Mouse (Mus musculus): ENCODE results near the gene Bicc1.
A peak's percentile ranks its signal among the peaks of the same experiment; 100 is the strongest.

The Bicc1 gene

DNA sequence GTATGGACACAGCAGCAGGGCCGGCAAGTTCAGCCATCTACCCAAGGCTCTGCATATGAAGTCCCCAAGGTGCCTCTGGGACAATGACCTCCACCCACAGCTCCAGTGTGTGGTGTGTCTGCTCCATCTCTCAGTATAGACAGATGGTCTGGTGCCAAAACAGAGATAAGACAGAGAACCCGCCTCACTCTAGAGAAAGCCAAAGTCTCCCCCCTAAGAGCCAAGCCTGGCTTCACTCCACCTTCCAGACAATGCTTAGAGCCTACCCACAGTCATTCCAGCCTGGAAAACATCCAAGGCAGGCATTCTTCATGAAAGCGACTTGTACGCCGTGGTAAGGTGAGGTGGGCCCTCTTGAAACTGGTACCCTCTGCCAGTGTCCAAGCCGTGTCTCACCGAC is 107.3 kb downstream of the Bicc1 start:
- peak; percentile 4 for DNase-seq (ENCODE audit: low spot score)

DNA sequence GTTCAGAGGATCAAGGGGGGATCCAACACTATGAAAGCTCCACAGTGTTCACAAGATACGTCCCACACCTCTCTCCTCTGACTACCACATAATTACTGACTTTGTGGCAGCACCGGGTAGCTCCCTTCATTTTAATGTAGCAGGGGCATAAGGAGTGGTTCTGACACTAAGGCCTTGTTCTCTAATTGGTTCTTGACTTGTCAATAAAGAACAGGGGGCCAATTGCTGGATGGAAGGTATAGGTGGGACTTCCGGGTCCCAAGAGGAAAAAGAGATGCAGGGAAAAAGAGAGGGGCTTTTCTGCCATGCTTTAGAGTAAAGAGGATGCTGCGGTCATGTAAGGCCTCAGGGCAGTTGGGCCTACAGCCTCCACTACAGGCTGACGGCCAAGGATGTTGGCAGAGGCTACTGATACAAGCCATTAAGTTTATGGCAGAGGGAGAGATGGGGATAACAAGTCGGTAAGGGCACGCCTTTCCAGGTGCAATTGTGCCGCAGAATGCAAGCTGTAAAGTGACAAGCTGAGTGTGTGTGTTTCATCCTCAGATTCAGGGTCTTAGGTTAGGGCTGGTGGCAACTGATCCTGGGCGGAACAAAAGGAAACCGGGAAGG is 108.7 kb downstream of the Bicc1 start:
- no peak for DNase-seq (ENCODE audit: low spot score)

DNA sequence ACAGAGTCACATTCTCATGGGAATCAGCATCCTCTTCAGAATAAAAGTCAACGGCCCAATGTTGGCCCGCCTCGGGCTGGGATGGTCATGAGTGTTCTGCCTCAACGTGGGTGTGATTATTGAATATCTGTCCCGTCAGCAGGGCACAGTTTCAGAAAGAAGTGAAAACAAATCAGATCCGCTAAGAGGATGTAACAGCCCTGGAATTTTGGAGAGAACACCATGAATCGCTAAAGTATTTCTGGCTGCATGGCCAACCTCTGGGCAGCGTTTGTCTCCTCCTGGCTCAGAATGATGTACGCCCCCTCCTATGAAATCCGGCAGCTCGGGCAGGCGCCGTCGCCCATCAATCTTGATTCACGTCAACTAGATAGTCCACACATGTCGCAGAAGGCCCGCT is 110.2 kb downstream of the Bicc1 start:
- DNase-seq (ENCODE audit: low spot score) = peak; percentile 10

DNA sequence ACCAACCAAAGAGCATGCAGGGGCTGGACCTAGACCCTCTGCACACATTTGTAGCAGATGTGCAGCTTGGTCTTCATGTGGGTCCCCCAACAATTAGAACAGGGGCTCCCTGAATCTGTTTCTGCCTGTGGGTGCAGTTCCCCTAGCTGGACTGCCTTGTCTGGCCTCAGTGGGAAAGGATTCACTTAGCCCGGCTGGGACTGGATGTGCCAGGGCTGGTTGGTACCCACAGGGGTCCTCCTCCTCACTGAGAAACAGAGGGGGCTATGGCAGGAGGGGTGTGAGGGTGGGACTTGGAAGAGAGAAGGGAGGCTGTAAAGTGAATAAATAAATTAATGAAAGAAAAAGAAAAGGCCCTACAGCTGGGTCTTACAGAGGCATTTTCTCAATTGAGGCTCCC is 115.1 kb downstream of the Bicc1 start:
- no peak for DNase-seq (ENCODE audit: low spot score)

DNA sequence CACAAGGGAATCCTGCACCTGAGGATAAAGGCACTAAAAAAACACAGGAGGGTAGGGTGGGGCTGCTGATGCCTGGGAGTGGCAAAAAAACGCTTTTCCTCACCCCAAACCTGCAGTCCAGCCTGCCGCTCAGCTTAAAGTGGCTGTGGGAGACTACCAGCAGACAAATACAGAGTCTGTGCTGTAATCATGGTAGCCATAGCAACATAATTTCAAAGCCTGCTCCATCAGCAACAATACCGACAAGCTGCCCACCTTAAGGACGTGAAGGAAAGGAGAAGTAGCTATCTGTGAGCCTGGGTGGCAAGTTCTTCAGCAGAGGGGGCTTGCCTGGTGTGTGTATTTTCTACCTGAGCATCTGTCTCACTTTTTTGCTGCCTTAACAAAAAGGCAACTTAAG is 117.6 kb downstream of the Bicc1 start:
- no peak for DNase-seq (ENCODE audit: low spot score)

DNA sequence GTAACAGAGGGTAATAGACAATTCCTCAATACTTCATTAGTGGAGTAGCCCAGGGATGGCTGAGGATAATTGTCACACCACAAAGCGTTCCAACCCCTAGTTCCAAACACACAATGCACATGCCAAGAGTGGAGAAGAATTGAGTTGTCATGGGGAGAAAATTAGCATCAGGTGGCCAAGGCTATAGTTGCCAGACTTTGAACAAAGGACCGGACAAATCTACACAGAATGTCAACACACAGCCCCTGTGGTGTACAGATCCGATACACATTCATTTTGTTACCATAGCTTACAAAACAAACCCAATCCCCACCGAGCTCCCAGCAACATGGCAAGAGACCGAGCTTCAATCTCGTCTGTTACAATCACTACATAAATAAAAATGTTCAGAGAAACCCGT is 123.0 kb downstream of the Bicc1 start:
- no peak for DNase-seq (ENCODE audit: low spot score)

DNA sequence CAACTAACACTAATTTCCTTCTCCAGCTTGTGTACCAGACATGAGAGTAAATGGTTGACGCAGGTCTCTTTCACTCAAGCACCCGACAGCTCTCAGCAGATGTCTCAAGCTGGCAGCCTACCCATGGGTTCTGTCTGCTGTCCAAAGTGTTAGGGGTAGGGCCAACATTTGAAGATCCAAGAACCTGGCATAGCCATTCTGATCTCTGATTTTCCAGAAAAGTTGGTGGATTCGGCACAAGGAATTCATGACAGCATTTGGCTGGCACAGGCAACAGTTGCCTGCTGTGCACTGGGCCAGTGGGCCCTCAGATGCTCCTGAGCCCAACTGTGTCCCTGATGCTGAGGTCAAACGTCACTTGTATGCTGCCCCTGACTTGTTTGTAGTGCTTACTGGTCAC is 130.5 kb downstream of the Bicc1 start:
- no peak for DNase-seq (ENCODE audit: low spot score)

DNA sequence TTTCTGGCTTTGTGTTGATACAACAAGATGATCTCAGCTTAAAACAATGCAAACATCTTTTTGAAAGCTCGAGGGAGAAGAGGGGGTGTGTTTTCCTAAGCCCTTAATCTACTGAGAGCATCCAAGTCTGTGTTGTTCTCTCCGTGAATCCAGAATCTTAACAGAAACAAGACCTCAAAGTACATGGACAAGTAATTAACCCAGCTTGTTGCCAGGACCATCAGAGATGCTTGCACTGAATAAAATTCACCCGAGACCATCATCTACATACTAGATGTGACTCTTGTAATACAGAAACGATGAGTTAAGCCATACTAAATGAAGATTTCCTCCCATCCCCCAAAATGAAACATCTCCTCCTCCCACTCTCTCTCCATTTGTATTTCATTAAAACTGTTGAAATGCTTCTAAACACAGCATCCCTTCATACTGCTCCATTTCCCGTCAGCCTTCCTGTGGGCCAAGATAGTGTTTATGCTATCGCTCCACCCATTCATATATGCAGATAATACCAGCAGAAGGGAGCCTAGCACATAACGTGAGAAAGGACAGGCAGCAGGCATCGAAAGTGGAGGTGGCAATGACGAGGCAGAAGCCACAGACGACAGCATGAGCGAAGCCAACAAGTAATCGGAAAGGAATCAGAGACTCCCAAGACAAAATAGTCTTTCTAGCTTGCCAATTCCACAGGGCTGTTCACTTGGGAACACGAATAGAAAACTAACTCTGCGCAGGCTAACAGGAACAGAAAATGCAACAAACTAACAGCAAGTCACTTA is 131.2 kb downstream of the Bicc1 start:
- DNase-seq (ENCODE audit: low spot score) = no peak

DNA sequence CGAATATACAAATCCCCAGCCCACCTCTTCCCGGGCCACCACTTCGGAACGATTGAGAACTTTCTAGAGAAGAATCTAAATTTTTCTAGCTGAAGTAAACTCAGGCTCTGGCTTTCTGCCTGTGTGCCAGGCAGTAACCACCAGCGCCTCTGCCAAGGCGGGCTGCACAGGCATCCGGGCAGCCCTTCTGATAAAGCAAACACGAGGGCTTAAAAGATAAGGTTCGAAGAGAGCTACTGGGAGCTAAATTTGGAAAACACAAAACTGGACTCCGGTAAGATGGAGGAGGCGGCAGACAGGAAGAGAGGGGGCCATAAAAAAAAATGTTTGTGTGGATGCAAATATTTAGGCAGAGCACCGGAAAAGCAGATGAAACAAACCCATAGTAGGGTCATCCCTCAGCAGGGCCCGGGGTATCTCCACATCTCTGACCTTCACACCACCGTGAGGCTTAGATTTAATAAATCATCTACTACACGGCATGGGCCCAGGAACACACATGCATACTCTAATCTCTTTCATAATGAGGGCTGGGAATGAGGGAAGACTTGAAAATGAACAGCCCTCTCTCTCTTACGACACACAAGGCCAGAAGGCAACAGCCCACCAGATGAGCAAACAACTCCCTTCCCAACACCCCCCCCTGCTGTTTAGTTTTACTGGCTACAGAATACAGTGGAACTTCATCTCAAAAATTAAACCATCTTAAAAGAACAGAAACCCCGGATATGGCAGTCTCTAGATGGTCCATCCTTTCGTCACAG is 134.2 kb downstream of the Bicc1 start:
- peak; percentile 53 for DNase-seq (ENCODE audit: low spot score)

DNA sequence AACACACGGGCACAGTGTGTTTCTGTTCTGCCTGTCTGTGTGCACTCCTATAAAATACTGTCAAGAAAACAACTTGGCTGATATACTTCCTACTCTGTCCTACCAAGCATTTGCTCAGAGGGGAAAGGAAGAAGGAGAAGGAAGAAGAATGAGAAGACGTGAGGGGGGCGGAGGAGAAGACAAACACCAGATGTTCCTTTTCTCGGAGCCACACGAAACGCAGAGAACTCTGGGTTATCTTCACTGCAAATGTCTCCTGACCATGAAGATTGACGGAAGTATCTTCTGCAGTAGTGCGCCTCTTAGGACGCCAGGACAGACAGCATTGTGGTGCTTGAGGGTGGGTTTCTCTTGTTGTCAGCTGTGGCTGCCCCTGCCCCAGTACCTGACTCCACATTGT is 134.8 kb downstream of the Bicc1 start:
- DNase-seq (ENCODE audit: low spot score) = no peak

DNA sequence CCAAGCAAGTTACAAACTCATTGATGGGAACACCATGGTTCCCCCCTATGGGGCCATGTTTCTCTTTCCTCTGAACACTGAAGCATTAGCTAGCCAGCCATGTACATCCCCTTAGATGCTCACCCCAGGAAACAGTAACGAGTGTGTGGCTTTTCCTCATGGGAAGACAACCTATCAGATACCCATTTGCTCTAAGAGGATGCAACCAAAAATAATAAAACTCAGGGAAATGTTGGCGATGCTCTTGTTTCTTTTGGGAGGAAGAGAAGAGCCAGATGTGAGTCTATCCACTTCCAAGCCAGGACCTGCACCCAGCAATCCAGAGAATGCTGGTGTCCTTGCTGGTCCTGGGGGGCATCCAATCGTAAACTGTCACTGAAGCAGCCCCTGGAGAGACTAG is 136.0 kb downstream of the Bicc1 start:
- no peak for DNase-seq (ENCODE audit: low spot score)

DNA sequence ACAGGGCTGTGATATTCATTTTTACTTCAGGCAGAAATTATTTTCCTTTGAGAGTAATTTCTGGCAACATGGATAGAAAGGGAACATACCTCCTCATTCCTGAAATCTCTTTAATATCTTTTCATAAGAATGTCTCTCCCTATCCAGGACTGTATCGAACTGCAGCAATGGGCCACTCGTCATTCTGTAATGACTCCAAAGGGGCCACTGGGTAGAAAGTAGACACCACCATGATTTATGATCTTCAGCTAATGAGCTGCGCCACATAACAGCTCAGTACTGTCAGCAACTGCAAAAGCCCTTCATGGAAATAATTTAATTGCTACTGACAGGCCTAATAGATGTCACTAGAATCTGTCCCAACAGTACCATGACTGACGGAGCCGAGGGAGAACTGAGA is 139.0 kb downstream of the Bicc1 start:
- DNase-seq (ENCODE audit: low spot score) = no peak

DNA sequence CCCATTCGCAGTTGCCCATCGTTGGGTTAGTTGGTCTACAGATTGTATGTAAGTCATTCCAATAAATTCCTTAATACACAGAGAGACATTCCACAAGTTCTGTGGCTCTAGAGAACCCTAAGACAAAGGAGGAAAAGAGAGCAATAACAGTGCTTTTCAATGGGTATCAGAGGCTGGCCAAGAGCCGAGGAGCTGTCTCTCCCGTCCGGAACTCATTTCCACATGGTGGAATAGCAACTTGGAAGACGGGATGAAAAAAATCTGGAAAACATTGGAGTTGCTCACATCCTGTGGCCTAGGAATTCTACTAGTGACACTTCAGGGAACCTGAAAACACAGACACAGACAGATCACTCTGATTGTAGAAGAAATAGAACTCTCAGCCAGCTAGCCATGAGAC is 139.7 kb downstream of the Bicc1 start:
- no peak for DNase-seq (ENCODE audit: low spot score)

DNA sequence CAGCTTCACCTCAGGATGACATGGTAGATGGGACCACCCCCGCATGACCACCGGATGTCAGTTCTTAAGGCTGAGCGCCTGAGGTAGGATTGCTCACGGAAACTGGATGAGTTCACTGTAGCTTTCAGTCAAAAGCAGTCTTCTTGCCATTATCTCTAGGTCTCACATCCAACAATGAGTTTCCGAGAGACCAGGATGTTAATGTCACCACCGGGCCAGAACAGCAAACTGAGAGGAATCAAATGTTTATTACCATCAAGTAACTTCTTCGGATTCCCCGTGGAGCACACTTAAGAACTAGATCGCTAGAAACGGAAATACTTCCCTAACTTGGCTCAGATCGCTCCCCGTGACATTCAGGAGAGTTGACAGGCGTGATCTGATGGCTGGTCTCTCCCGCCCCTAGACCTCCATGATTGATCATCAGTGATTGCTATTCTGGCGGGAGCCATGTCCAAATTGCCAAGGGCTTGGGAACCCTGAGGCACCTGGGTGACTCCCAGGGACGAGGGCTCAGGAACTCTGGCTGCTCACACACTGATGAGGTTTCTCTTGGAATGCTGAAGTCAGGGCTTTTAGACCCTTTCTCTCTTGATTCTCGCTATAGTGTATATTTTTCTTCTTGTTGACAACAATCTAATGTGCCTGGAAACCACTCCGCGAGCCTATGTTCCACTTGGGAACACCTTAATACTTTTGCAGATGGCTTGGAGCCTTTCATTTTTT is 149.6 kb downstream of the Bicc1 start:
- DNase-seq (ENCODE audit: low spot score) = no peak

DNA sequence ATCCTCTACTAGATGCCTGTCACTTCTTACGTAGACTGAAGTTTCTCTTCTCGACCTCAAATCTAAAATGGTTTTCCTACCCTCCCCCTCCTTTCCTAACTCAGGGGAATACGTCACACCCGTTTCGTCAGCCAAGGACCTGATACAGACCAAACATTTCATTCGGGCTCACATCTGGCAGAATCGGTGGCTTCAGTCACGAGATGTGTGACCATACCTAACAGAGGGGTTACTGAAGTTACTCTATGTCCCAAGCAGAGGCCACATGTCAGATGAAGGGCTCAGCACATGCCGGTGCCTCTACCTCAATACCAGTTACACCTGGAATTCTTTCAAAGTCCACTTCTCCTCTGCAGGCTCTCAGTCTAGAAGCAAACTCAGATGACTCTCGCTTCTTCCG is 150.8 kb downstream of the Bicc1 start:
- no peak for DNase-seq (ENCODE audit: low spot score)

DNA sequence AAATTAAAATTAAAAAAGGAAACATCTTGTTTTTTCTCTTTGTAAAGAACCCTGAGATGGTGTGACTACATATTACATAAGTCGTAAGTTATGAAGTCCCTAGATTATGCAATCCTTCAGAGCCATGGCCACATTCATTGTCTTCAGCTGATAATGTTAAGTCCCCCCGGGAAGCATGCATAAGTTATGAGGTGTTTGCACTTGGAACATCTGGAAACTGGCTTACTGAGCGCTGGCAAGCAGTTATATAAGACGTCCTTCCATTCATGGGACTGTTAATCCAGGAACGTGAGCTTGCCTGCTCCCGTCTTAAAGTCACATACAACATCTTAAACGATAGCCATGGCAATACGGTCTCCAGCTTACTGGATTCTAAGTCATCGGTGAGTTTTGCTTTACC is 151.5 kb downstream of the Bicc1 start:
- DNase-seq (ENCODE audit: low spot score) = no peak

DNA sequence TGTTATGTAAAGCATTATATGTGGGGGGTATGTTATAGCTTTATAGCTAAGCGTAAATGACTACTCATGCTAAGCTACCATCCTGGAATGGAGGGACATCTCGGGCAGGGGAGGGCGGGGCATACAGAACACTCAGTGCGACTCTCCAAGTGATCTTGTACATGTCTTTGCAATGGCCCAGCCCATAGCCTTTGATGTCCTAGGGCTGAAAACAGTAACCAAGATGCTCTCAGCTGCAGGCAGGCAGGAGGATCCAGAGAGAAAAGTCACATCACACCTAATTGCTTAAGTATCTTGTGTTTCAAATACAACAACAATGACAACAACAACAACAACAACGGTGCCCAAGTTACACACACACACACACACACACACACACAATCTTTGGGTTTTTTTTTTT is 152.0 kb downstream of the Bicc1 start:
- no peak for DNase-seq (ENCODE audit: low spot score)

DNA sequence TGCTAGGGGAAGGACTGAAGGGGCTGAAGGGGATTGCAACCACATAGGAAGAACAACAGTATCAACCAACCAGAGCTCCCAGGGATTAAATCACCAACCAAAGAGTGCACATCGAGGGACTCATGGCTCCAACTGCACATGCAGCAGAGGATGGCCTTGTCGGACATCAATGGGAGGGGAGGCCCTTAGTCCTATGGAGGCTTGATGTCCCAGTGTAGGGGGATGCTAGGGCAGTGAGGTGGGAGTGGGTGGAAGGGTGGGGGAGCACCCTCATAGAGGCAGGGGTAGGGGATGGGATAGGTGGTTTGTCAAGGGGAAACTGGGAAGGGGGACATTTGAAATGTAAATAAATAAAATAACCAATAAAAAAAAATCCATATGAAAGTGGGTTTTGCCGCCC is 152.5 kb downstream of the Bicc1 start:
- DNase-seq (ENCODE audit: low spot score) = no peak

DNA sequence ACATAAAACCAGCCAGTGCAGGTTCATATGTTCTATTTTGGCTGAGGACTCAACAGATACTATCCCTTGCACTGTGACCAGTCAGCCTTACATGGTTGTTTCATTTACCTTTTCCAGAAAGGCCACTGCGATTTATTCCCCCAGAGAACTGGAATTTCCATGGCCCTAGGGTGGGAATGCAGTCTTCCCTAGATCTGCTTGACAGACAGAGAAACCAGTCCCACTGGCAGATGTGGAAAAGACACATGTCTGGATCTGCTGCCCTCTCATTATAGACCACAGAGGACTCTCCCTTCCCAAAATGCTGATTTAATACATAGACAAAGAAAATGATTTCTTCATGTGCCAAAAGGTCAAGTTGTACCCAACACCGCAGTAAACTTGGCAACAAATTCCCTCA is 156.6 kb downstream of the Bicc1 start:
- no peak for DNase-seq (ENCODE audit: low spot score)

DNA sequence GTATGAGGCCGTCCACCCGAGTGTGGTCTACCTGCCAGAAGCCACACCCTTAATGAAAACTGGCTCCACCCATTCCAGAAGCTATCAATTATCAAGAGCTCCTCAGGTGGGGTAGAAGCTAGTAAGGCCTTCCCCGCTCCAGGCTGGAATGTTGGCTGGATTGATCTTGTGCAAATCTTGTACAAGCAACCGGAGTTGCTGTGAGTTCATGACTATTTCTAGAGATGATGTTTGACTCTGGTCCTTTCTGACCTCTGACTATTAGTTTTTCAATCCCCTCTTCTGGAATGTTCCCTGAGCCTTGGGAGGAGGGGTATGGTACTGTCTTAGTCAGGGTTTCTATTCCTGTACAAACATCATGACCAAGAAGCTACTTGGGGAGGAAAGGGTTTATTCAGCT is 157.3 kb downstream of the Bicc1 start:
- DNase-seq (ENCODE audit: low spot score) = no peak

DNA sequence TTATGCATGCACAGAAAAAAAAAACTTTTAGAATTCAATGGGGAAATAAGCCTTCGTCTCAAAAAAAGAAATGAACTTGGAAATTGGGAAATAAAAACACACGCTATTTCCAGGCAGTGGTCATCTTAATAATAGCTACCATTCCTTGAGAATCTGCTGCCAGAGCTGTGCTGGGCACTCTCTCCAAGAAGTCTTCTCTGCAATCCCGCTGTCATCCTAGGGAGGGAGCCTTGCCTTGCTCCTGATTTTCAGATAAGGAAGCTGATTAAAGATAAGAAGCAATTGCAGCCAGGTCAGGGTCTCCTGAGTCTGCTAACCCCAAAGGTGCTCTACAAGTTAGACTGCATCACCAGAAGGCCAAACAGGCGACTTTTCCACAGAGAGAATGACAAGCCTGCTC is 161.4 kb downstream of the Bicc1 start:
- DNase-seq (ENCODE audit: low spot score) = no peak

DNA sequence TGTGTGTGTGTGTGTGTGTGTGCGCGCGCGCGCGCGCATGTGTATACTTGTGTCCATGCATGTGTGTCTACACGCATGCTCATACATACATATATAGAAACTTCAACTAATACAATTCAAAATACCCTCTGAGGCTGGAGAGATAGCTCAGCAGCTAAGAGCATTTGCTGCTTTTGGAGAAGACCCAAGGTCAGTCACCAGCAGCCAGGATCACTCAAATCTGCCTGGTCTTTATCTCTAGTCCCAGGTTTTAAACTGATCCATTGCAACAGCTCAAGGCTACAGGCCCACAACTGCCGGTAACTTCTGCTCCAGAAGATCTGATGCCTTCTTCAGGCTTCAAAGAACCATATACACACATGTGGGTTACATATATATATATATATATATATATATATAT is 163.4 kb downstream of the Bicc1 start:
- no peak for DNase-seq (ENCODE audit: low spot score)

DNA sequence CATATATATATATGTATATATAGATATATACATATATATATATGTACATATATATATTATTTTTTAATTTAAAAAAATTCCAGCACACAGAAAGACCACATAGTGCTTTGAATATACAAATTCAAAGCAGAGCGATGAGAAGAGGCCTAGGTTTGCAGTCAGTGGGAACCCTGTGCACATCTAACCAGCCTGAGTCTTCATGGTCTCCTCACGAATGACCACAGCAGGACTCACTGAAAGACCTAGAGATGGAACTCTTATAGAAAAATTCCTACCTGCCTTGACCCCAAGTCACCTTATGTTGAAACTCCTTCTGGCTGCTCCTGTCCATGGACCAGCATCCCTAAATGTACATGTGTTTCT is 165.4 kb downstream of the Bicc1 start:
- no peak for DNase-seq (ENCODE audit: low spot score)

Data from ovary, adult 18-20 months (tissue).